Mouse (Mus musculus) heart, adult 2 months (tissue): ENCODE measurements at regions not wholly inside any gene's neighbourhood (a gene's known extent, or its start where the extent isn't known, plus 50 kb on each side); places are given as distances from the start of the nearest gene placed in this dataset.

Experiments
- EP300 ChIP-seq: fragments of 200-500 bp; IDR thresholded peaks from 2 replicates; pipeline ENCODE4 v1.6.1; 2011; ENCODE audit warnings: low read depth, low read length, control low read depth; ENCODE audit not compliant: insufficient read depth
- POLR2A ChIP-seq: fragments of 200-500 bp; IDR thresholded peaks from 2 replicates; pipeline ENCODE4 v1.6.1; 2011; ENCODE audit warnings: mild to moderate bottlenecking, low read depth, low read length, control low read depth; ENCODE audit not compliant: insufficient read depth

DNA sequence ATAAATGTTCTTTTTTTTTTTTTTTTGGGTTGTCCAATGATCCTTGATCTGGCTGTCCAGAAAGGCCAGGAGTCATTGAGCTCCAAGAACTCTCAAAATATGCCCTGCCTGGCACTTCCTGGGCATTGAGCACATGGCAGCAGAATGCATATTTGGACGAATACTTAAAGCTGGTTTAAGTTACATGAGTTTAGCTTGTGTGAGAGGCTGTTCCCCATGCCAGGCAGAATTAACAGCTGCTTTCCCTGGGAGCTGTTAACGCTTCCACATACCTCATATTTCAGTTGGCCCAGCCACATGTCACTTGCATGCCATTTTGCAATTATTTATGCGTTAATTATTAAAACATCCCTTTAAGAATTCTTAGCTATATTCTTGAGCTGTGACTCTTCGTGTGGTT lies 56.6 kb upstream of the Ankfn1 start:
- no peak for TF ChIP-seq POLR2A
- TF ChIP-seq EP300 = no peak
